Mouse (Mus musculus) layer of hippocampus, postnatal 10 days (tissue): ENCODE measurements around the gene Oat. TPM values are rescaled to one million over a fixed set of nuclear protein-coding genes. Genes with fewer than 3 reads are reported as not detected.

Experiments
- DNase-seq, 2 experiments: peaks; one replicate each; pipeline ENCODE4 v3.0.0; 2021; ENCODE audit warnings: low spot score in 2 of 2
- long read RNA-seq: library from polyadenylated mRNA; stranded (forward); transcript quantifications from one replicate; pipeline ENCODE4 v2.0.0, GENCODE M21; 2023
- total RNA-seq, 2 experiments: library from RNA; stranded (reverse); gene quantifications; 2 replicates each; pipeline ENCODE4 v1.2.3; 2021

The Oat gene
- total RNA-seq: 10 to 100 TPM; 69.3 to 72.7 TPM
- long read RNA-seq, transcript Oat-201 (10 exons, 2,152 nt): major isoform, 47 of 57 reads
- long read RNA-seq, partial matches to known transcripts: 5 of 57 reads
- long read RNA-seq, other reads (novel, unspliced or antisense): 5 of 57 reads

- peak; percentile 85 to 92 for DNase-seq
Observed at GRCm38 (mm10) chr7:132576116-132576650, at the start of gene Oat. TSS of gene Oat (minus strand) at chr7:132576398.

DNA sequence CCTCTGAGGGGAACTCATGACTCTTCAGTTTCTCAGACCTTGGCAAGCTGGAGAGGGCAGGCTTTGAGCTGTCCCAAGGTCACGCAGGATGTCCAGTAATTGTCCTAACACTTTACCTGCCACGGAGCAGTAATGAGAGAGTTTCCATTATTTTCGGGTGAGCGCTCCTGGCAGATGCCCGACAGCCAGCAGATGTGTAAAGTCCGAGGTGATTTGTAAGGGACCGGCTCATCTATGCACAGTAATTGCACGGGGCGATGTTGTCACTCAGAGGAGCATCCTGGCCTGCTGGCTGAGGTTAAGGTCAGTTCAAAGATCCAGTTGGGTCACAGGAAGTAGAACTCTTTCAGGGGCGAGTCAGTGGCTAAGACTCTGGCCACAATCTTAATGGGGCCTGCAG, 48.0 kb upstream of the Oat start:
- DNase-seq: no peak

DNA sequence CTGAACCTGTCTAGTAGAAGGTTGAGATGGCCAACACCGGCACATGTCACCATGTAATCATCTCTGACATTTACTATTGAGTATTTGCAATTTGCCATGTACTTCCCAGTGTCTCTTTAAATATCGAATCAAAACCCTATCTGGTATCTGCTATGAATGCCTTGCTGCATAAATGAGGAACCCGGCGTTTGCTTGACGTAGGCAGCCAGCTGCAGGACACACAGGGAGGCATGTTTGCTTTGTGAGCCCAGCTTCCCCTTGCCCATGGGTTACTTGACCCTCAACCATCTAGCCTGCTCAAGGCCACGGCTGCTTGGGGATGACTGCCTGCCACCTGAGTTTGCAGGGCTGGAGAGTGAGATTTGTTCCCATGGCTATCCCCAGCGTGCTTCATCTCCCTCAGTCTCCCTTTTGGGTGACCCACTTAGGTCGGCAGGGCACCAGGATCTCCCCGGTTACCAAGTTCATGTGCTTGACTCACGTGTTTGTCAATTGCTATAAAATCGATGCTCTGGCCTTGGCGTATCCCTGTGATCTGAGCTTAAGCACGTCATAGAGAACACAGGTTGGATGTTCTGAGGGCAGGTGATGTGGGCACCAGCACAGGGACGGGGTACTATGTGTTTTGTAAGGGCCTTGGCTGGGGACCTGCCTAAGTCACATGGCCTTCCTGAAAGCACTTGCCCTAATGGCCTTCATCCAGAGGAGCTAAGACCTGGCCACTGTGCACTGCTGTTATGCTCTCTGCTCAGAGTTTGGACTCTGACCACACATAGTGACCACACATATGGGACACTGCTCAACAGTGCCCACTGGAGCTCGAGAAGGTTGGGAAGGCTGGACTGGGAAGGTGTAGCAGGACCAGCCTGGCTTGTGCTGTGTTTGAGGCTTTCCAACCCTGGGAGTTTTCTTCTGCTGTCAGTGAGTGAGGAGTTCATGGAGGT, 44.0 kb upstream of the Oat start:
- DNase-seq: no peak

DNA sequence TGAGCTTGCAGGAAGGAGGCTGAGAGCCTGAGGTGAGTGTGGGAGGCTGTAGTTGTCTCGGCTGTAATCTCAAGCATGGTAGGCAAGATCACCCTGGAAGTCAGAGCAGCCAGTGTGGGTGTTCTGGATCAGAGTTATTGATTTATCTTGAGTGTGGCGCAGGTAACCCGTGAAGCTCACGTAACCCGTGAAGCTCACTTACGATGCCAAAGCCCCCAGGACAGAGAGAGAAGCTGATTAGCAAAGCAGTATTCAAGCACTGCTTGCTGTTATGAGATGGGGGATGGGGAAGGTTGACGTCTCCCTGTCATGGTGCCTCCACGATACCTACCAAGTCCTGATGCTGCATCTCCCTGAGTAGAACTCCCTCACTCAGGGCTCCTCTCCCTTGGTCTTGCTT, 43.4 kb upstream of the Oat start:
- no peak for DNase-seq

- no peak for DNase-seq
Observed at GRCm38 (mm10) chr7:132617021-132617564, 40.9 kb upstream of the Oat start.

- DNase-seq: no peak
Observed at GRCm38 (mm10) chr7:132616391-132616790, 40.2 kb upstream of the Oat start.

DNA sequence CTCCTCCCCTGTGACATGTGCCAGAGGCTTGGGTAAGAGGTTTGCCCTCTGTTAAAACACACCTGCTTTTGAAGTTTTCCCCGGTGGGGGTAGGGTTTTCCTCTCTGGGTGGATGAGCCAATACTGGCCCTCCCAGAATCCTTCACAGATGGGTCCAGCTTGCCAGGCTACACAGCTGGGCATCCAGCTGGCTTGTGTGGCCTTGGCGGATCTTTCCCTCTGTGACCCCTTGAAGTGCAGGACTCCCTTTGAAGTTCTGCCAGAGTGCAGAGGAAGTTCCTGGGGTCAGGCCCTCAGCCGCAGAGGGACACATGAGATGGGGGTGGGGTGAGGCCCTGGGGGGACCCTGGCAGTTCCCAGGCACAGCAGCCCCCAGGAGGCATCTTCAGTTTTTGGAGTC, 39.1 kb upstream of the Oat start:
- no peak for DNase-seq

DNA sequence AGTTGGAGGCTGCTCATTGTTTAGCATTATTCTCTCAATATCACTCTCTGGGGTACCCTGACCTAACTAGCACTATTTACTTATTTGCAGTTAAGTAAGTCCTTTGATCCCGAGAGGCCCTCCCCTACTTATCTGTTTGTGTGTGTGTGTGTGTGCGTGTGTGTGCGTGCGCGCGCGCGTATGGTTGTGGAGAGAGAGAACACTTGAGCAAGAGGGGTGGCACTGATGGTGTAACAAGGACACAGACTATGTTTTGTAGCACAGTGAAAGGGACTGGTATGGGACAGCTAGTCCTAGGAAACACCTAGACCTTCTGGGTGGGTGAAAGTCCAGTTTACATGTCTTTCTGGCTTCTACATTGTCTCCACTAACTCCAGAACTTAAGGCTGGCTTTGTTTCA, 35.3 kb upstream of the Oat start:
- DNase-seq: no peak

DNA sequence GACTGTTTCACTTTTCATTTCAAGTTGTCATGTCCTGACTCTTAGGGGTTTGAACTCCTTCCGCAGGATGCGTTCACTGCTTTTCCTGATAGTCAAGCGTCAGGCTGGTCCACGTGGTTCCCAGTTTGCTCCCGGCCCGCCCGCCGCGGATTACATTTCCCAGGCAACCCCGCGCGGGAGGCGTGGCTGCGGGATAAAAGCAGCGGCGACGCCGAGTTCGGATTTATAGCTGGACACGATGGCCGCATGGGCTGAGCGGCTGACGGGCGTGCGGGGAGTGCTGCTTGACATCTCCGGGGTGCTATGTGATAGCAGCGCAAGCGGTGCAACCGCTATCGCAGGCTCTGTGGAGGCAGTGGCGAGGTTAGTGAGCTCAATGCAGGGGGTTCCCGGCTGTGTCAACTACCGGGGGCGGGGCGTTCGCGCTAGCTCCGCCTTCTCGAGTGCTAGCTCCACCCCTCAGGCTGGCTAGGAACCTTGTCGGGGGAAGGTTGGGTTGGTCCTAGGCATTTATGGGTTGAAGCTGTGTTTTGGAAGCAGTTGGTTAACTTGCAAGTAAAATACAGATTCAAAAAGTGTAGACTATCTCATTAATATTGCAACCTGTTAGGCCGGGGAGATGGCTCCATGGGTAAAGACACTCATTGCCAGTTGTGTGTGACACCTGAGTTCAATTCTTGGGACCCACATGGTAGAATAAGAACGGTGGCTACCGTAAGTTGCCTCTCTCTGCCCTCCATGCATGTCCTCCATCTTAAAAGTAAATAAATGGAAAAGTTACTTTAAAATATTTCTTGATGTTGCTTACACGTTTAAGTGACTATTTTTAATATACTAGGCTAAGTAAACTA, 34.5 kb upstream of the Oat start, which contains the start of gene Lhpp:
TSS of gene Lhpp (plus strand) at position 171 of the 851 bp plus-strand sequence.
- peak; percentile 78 to 84 for DNase-seq

DNA sequence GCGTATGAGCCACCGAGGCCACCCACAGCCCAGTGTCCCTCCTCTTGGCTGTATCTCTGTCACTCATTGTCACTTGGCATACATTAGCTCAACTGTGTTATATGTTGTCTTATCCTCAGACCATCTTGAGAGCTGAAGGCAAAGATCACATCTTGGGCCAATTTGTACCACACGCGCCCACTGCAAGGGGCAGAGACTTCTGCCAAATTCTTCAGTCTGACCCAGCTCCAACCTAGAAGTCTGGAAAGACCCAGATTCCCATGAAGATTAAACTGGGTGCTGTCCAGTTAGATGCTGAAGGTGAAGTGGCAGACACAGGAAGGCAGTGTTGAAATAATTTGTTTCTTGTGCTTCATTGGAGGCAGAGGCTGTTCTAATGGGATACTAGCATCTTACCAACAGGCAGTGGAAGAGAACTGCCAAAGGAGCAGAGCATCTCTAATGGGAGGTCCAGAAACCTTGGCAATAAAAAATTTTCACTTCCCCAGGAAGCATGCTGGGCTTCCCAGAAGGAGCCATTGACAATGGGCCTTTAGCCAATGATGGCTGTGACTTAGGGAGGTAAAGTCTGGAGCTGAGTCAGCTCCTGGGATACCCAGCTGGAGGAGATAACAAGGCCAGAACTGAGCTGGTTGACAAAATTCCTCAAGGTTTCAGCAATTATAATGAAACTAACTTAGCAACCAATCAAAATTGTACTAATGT, 32.3 kb upstream of the Oat start:
- DNase-seq: no peak

- DNase-seq: no peak
Observed at GRCm38 (mm10) chr7:132605689-132606088, 29.5 kb upstream of the Oat start.

DNA sequence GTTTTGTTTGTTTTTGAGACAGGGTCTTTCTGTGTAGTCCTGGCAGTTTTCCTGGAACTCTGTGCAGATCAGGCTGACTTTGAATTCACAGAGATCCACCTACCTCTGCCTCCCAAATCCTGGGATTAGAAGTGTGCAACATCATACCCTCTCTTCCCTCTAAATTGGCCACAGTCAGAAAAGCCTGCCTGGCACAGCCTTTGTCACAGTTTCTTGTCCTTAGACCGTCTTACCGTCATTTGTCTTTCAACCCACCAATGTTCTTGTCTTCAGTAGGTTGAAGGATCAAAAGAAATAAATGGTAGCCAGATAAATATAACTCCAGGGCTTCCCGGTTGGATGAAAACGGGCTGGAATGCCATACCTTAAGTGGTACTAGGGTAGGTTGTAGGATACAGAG, 28.5 kb upstream of the Oat start:
- DNase-seq: no peak

DNA sequence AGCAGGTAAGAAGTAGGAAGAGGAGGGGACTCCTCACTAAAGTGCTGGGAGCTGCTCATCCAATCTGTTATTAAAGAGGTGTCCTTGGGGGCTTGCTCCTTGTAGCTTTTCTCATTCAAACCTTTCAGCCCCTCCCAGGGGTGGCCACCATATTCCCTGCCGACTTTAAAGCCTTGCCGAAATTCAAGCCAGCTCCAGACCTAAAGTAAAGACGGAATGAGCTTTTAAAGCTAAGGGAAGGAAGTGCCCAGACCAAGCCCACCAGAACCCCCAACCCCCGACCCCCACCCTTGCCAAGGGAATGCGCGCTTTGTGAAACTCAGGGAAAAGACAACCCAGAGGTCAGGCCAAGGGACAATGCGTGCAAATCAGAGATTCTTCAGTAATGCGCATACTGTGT, 24.7 kb upstream of the Oat start:
- no peak for DNase-seq

GRCm38 (mm10) chr7:132600026-132600425, 23.8 kb upstream of the Oat start:
- DNase-seq: no peak

DNA sequence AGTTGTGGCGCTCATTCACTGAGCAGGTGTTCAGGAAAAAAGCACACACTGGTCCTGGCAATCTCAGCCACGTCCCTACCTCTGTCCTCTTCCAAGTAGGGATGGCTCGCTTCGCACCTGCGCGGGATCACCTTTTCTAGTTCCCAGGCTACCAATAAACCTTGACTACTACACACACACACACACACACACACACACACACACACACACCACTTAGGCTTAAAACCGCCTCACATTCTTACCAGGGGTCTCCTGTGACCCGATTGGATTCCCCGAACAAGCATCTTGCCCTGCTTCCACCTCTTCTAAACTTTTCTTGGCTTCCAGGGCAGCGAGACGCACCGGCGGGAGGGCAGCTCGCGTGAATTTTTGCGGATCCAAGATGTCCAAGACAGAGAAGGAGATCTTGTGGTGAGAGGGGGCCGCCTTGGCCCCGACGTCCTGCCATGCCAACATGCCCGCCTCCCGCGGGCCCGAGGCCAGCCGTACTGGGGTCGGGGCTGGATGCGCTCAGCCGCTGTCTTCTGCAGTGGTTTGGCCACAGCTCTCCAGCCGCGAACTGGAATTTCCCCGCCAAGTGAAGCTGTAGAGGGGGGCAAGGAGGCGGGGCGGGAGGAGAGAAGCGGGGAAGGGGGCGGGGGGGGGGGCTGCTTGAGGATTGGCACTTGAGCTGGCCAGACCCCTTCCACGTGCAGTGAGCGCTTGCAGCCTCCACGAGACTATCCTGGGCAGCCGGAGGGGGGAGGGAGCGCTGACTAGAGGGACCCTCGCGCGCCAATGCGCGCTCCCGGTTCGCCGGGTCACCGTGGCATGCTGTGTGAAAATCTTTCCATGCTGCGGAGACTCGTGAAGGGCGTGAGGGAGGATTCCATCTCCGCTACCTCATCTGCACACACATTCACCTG, 23.1 kb upstream of the Oat start, which contains the start of gene Nkx1-2:
TSS of gene Nkx1-2 (minus strand) at position 567 of the 905 bp plus-strand sequence.
- DNase-seq: peak in 1 of 2 experiments; percentile 20

GRCm38 (mm10) chr7:132597251-132598041, 21.2 kb upstream of the Oat start:
- peak in 1 of 2 experiments; percentile 20 for DNase-seq

- no peak for DNase-seq
Observed at GRCm38 (mm10) chr7:132596557-132597250, 20.5 kb upstream of the Oat start.

- DNase-seq: no peak
Observed at GRCm38 (mm10) chr7:132595787-132596186, 19.6 kb upstream of the Oat start.
